Mouse (Mus musculus) limb, embryonic 12.5 days (tissue): ENCODE data around the gene Pou2f2. TPM values are rescaled to one million over a fixed set of nuclear protein-coding genes. Genes with fewer than 3 reads are reported as not detected.
"Not testable (repeated sequence)": the region's sequence is repeated elsewhere in the genome, so short reads cannot be mapped to it uniquely, and the experiment has no call there.

Source experiments
- ATAC-seq: fragments of 200-750 bp; cut with Nextera tagmentation; 2 replicates; pipeline ENCODE4 v1.8.0; 2017; ENCODE audit warnings: low read depth, moderate TSS enrichment; ENCODE audit not compliant: insufficient number of reproducible peaks, insufficient read depth, low FRiP score, low TSS enrichment
- H3K27ac ChIP-seq: fragments of 300-500 bp; sonication (generic); 2 replicates; pipeline ENCODE4 v1.5.1; 2016; ENCODE audit warnings: mild to moderate bottlenecking, moderate library complexity
- H3K27me3 ChIP-seq: fragments of 300-500 bp; sonication (generic); 2 replicates; pipeline ENCODE4 v1.6.1; 2016; ENCODE audit warnings: mild to moderate bottlenecking, moderate library complexity
- H3K36me3 ChIP-seq: fragments of 300-500 bp; sonication (generic); 2 replicates; pipeline ENCODE4 v1.6.1; 2016; ENCODE audit warnings: mild to moderate bottlenecking, moderate library complexity
- H3K4me1 ChIP-seq: fragments of 300-500 bp; sonication (generic); replicated peaks from 2 replicates; pipeline ENCODE4 v1.6.1; 2016
- H3K4me2 ChIP-seq: fragments of 300-500 bp; sonication (generic); 2 replicates; pipeline ENCODE4 v1.6.1; 2016; ENCODE audit warnings: mild to moderate bottlenecking, moderate library complexity
- H3K4me3 ChIP-seq: fragments of 300-500 bp; sonication (generic); replicated peaks from 2 replicates; pipeline ENCODE4 v1.5.1; 2016; ENCODE audit warnings: mild to moderate bottlenecking
- H3K9ac ChIP-seq: fragments of 300-500 bp; sonication (generic); replicated peaks from 2 replicates; pipeline ENCODE4 v1.6.1; 2016; ENCODE audit warnings: mild to moderate bottlenecking, moderate library complexity
- H3K9me3 ChIP-seq: fragments of 300-500 bp; sonication (generic); 2 replicates; pipeline ENCODE4 v1.6.1; 2016; ENCODE audit warnings: mild to moderate bottlenecking, moderate library complexity
- WGBS: fragments of 180-500 bp; shearing (Covaris S2); methylation state at CpG from one replicate; pipeline ENCODE4 v1.1.7; 2016; 5-methylcytosine and 5-hydroxymethylcytosine counted together
- microRNA-seq: library from miRNA; unstranded; fragments of <30 nt; microRNA quantifications from one replicate; pipeline ENCODE4, GENCODE M21; 2017
- polyA plus RNA-seq: library from polyadenylated mRNA; unstranded; fragments of >200 nt; fragmentation: Nextera tagmentation; extraction: Ambion mirVana; gene quantifications from 2 replicates; pipeline ENCODE4 v1.2.1, GENCODE M21; 2016

Pou2f2 gene
- polyA plus RNA-seq, 1 experiment from 2014 or later, result 2.9 TPM

- Histone ChIP-seq H3K9ac (no peak overlapping the region), H3K27me3 (no peaks in the 10 kb centered on the region), H3K9me3 (0 out of 2 replicates have a peak, but pooled peaks cover 7% of the 10 kb centered on the region), H3K27ac (no peak overlapping the region), H3K4me1 (no peaks in the 10 kb centered on the region), H3K4me3 (no peak overlapping the region), H3K4me2 (no peak overlapping the region), H3K36me3 (peaks cover 97% of the 10 kb centered on the region)
- 75% methylated on average over 4 of the region's 4 CpGs for WGBS
- no peak for ATAC-seq
These were observed 122.6 kb downstream of the Pou2f2 start for GRCm38 (mm10) chr7:25056951-25057350.

DNA sequence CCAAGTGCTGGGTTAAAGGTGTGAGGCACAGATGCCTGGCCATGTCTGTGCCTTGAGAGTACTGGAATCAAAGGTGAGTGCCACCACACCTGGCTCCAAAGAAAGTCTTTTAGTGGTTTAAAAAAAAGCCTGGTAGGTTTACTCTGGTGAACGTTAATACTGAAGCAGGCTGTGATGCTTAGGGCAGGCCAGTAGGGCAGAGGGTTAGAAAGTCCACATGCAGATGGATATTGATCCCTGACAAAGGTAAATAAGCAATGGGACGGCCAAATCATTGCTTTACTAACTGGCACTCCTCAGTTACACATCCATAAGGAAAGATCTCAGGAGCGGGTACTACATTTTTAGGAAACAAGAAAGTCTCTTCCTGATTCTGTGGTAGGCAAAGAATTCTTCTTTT, 126.9 kb downstream of the Pou2f2 start:
- Histone ChIP-seq H3K4me2 (no peak overlapping the region), H3K27ac (no peak overlapping the region), H3K9me3 (0 out of 2 replicates have a peak, but pooled peaks cover 7% of the 10 kb centered on the region), H3K36me3 (peaks cover 98% of the 10 kb centered on the region), H3K4me3 (no peak overlapping the region), H3K9ac (no peak overlapping the region), H3K27me3 (no peaks in the 10 kb centered on the region), H3K4me1 (no peaks in the 10 kb centered on the region)
- WGBS, result 85% methylated on average over 3 of the region's 3 CpGs
- ATAC-seq, result no peak

GRCm38 (mm10) chr7:25049295-25049930, 130.1 kb downstream of the Pou2f2 start:
- ATAC-seq, result no peak
- WGBS, result 83% methylated on average over 16 of the region's 16 CpGs
- no peaks in the 10 kb centered on the region for H3K27me3 ChIP-seq
- no peak overlapping the region for H3K4me3 ChIP-seq
- no peaks in the 10 kb centered on the region for H3K4me1 ChIP-seq
- no peak overlapping the region for H3K9ac ChIP-seq
- no peak overlapping the region for H3K27ac ChIP-seq
- no peak overlapping the region for H3K4me2 ChIP-seq
- H3K36me3 ChIP-seq, result peaks cover 97% of the 10 kb centered on the region
- H3K9me3 ChIP-seq, result no peaks in the 10 kb centered on the region

GRCm38 (mm10) chr7:25047363-25047762, 132.2 kb downstream of the Pou2f2 start:
- no peaks in the 10 kb centered on the region for H3K4me1 ChIP-seq
- no peak for ATAC-seq
- no peaks in the 10 kb centered on the region for H3K9me3 ChIP-seq
- H3K36me3 ChIP-seq, result peaks cover 97% of the 10 kb centered on the region
- H3K27ac ChIP-seq, result no peak overlapping the region
- H3K4me2 ChIP-seq, result no peak overlapping the region
- no peak overlapping the region for H3K9ac ChIP-seq
- 87% methylated on average over 8 of the region's 8 CpGs for WGBS
- H3K4me3 ChIP-seq, result no peak overlapping the region
- no peaks in the 10 kb centered on the region for H3K27me3 ChIP-seq

DNA sequence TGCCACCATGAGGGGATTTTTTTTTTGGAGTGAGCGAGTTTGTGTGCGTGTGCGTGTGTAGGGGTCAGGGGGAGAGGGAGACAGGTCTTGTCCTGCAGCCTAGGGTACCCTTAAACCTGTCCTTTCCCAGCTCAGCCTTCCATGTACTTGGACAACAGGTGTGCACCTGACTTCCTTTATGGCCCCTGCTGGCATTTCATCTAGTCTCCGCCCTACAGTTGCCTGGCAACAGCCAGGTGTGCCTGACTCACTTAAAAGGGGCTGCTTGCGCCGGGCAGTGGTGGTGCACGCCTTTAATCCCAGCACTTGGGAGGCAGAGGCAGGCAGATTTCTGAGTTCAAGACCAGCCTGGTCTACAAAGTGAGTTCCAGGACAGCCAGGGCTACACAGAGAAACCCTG, 134.9 kb downstream of the Pou2f2 start:
- 87% methylated on average over 7 of the region's 7 CpGs for WGBS
- H3K9ac ChIP-seq, H3K4me2 ChIP-seq, H3K27ac ChIP-seq, H3K9me3 ChIP-seq, H3K4me1 ChIP-seq, H3K27me3 ChIP-seq, ATAC-seq, H3K4me3 ChIP-seq: not testable (repeated sequence)
- H3K36me3 ChIP-seq, result peaks cover 99% of the 10 kb centered on the region

GRCm38 (mm10) chr7:25041921-25042320, 137.6 kb downstream of the Pou2f2 start:
- no peaks in the 10 kb centered on the region for H3K4me1 ChIP-seq

More at GRCm38 (mm10) chr7:25041921-25042320, 137.6 kb downstream of the Pou2f2 start:
- no peak overlapping the region for H3K4me2 ChIP-seq
- no peaks in the 10 kb centered on the region for H3K27me3 ChIP-seq
- H3K4me3 ChIP-seq, result no peak overlapping the region
- ATAC-seq, result no peak
- WGBS, result 86% methylated on average over 12 of the region's 12 CpGs
- no peak overlapping the region for H3K9ac ChIP-seq
- H3K27ac ChIP-seq, result no peak overlapping the region
- no peaks in the 10 kb centered on the region for H3K9me3 ChIP-seq
- H3K36me3 ChIP-seq, result peaks cover 98% of the 10 kb centered on the region

Small RNAs within 50 kb of the gene (microRNA-seq; reads per million reads assigned to microRNA genes)
- not detected for gene Mir6537
- not detected for gene Mir7048

Other genes starting within 250 kb of the Pou2f2 start
- gene Gm4881, start 235.2 kb downstream of the Pou2f2 start, polyA plus RNA-seq, result not detected in 2 replicates
- 88.0 and 91.1 TPM in 2 replicates for gene Rabac1, start 207.0 kb downstream of the Pou2f2 start, polyA plus RNA-seq
- gene Atp1a3, start 173.8 kb downstream of the Pou2f2 start, polyA plus RNA-seq, result 0.38 and 0.59 TPM in 2 replicates
- gene Grik5, start 107.4 kb downstream of the Pou2f2 start, polyA plus RNA-seq, result 12.4 and 15.0 TPM in 2 replicates
- 39.5 and 40.9 TPM in 2 replicates for gene Zfp574, start 107.2 kb downstream of the Pou2f2 start, polyA plus RNA-seq
- 12.2 and 13.6 TPM in 2 replicates for gene Dedd2, start 40.9 kb upstream of the Pou2f2 start, polyA plus RNA-seq
- 3.1 and 3.4 TPM in 2 replicates for gene Zfp526, start 41.7 kb upstream of the Pou2f2 start, polyA plus RNA-seq
- 16.9 and 19.4 TPM in 2 replicates for gene Gsk3a, start 58.1 kb upstream of the Pou2f2 start, polyA plus RNA-seq
- gene Erf, start 71.0 kb upstream of the Pou2f2 start, polyA plus RNA-seq, result 22.3 and 24.3 TPM in 2 replicates
- gene Cic, start 88.0 kb upstream of the Pou2f2 start, polyA plus RNA-seq, result 34.9 and 38.7 TPM in 2 replicates
- gene Pafah1b3, start 118.3 kb upstream of the Pou2f2 start, polyA plus RNA-seq, result 288 and 295 TPM in 2 replicates
- 0.66 and 0.86 TPM in 2 replicates for gene Prr19, start 121.7 kb upstream of the Pou2f2 start, polyA plus RNA-seq
- gene Tmem145, start 126.4 kb upstream of the Pou2f2 start, polyA plus RNA-seq, result 1.1 and 1.3 TPM in 2 replicates
- 21.6 and 21.7 TPM in 2 replicates for gene Megf8, start 137.4 kb upstream of the Pou2f2 start, polyA plus RNA-seq
- not detected in 2 replicates for gene Cnfn, start 190.0 kb upstream of the Pou2f2 start, polyA plus RNA-seq
- gene Lipe, start 219.0 kb upstream of the Pou2f2 start, polyA plus RNA-seq, result 11.9 and 12.1 TPM in 2 replicates
- 0.29 and 0.58 TPM in 2 replicates for gene Cxcl17, start 233.2 kb upstream of the Pou2f2 start, polyA plus RNA-seq